Mouse (Mus musculus): Measurements from ENCODE around the gene Strn4.
A peak's percentile ranks its signal among the peaks of the same experiment; 100 is the strongest.

Strn4 gene

DNA sequence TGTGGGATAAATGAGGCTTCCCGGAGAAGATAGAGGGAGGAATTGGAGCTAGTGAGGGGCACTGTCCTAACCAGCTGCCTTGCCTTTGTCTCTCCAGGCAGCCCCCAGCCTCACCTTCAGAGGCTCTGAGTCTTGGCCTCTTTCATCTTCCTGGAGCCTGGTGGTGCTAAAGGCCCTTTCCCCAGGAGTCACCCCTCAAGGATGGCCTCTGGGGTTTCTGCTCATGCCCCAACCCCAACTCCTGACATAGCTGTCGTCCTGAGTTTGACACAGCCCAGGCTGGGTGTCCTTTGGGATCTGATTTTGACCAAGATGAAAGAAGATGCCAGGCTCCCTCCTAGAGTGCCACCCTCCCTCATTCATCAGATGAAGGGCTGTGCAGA is 24.4 kb downstream of the Strn4 start:
- no peak for ATAC-seq (ENCODE audit: insufficient number of reproducible peaks, low FRiP score, low TSS enrichment)

GRCm38 (mm10) chr7:16841078-16841477 is 25.4 kb downstream of the Strn4 start:
- no peak for ATAC-seq (ENCODE audit: insufficient number of reproducible peaks, low FRiP score, low TSS enrichment)

DNA sequence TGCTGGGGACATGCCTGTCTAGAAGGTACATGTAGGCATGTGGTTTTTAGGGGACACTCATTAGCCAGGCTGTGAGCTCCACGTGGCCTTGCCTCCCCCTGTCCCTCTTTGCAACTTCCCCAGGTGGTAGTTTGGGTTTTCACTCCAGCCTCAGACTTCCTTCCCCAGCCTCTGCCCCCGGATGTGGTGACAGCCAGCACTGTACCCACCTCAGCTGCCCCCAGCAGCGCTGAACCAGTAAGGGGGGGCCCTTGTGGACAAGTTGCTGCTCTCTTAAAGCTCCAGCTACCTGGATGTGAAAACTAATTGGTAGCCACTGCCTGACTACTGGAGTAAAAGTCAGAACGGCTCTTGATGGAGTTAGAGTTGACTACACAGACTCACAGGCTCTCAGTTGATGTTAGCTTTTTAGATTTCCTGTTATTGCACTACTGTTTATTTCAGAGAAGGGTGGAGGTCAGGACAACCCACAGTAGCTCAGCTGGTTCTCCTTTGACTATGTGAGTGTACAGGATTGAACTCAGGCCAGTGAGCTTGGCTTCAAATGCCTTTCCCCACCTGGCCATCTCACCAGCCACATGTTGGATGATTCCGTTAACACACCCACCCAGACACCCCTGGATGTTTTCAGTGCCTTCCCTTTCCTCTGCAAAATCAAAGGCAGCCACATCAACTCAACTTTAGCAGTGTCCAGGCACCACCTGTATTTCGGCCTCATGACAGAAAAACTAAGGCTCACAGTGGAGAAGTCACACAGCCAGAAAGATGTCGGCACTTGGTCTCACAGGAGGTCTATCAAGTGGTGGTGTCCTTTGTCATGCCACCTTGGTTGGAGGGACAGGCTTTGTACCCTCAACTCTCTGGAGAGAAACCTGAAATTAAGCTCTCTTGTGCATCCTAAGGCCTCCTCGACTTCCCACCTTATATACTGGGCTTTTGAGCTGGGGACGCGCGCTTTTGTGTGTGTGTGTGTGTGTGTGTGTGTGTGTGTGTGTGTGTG is 26.2 kb downstream of the Strn4 start:
- no peak for ATAC-seq (ENCODE audit: insufficient number of reproducible peaks, low FRiP score, low TSS enrichment)

- peak; percentile 69 for ATAC-seq (ENCODE audit: insufficient number of reproducible peaks, low FRiP score, low TSS enrichment)
Measured at GRCm38 (mm10) chr7:16842645-16843063, 27.0 kb downstream of the Strn4 start, which contains the start of gene Prkd2. TSS of gene Prkd2 (plus strand) at chr7:16842902.

DNA sequence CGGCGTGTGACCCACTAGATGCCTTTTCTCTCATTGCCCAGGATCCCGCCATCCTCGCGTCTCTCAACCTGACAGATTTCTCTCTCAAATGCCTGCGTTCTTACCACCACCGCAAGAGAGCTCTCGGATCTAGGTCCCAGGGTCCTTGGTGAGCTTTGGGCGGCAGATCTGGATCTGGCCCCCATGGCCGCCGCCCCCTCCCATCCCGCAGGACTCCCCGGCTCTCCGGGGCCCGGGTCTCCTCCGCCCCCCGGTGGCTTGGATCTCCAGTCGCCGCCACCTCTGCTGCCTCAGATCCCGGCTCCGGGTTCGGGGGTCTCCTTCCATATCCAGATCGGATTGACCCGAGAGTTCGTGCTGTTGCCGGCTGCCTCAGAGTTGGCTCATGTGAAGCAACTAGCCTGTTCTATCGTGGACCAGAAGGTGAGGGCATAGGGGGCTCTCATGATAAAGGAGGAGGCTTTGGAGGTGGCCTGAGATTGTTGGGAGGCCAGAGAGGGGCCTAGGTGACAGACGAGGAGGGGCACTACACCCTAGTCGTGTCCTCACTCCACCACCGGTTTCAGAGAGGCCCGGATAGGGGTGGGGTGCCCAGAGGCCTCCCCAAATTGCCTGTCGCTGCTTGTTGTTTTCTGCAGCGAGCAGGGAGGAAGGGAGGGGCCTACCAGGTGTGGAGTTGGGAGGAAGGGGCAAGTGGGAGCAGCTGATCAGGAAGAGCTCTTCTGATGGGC is 27.9 kb downstream of the Strn4 start:
- no peak for ATAC-seq (ENCODE audit: insufficient number of reproducible peaks, low FRiP score, low TSS enrichment)

DNA sequence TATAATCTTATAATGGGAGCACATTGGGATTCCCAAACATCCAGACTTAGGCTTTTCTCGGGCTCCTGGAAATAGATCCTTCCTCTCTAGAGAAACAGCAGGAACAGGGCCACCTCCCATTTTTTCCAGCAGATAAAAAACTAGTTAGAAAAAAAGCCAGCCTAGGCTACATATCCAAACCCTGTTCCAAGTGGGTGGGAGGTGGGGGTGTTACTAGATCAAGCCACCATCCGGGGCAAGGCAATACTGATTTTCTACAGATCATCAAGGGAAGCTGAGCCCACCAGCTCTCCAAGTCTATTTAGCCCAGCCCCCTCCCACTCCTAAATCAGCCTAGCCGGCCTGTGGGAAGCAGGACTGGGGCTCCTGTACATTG is 29.0 kb downstream of the Strn4 start:
- no peak for ATAC-seq (ENCODE audit: insufficient number of reproducible peaks, low FRiP score, low TSS enrichment)

DNA sequence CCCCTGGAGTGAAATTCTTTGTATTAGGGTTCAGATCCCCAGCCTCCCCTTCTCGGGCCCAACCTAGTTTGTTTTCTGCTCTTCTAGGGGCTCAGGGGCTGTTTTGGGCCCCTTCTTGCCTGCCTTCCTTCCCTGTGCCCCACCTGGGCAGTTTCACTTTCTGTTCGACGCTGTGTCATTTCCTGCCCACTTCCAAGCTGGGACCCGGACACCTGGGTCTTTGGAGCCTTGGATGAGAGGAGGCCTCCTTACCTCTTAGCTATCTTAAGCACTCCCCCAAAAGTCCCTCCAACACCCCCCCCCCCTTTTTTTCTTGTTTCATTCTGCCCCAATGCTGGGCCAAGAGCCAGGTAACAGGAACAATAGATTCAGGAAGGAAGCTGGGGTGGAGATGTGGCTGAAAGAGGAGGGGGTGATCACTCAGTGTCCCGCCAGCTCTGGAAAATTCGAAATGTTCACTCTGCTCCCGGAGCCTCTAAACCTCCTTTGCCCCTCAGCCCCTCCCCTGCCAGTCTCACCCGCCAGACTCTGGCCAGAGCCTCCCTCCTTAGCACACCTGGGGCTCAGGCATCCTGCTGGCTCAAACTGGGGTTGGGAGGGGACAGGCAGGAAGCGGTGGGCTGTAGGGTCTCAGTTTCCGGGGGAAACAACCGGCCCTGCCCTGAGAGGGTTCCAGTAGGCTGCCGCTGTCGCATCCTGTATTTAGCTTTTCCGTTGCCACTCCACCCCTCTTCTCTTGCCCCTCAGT is 29.6 kb downstream of the Strn4 start:
- ATAC-seq (ENCODE audit: insufficient number of reproducible peaks, low FRiP score, low TSS enrichment) = no peak

DNA sequence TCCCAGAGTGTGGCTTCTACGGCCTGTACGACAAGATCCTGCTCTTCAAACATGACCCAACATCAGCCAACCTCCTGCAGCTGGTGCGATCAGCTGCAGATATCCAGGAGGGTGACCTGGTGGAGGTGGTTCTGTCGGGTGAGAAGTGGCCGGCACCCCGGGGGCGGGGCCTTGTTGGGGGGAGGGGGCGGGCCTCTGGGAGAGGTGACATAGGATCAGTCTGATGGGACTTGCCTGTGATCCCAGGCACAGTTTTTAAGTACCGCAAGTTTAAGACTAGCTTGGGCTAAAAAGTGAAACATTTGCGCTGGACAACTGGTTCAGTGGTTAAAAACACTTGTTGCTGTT is 30.1 kb downstream of the Strn4 start:
- no peak for ATAC-seq (ENCODE audit: insufficient number of reproducible peaks, low FRiP score, low TSS enrichment)

DNA sequence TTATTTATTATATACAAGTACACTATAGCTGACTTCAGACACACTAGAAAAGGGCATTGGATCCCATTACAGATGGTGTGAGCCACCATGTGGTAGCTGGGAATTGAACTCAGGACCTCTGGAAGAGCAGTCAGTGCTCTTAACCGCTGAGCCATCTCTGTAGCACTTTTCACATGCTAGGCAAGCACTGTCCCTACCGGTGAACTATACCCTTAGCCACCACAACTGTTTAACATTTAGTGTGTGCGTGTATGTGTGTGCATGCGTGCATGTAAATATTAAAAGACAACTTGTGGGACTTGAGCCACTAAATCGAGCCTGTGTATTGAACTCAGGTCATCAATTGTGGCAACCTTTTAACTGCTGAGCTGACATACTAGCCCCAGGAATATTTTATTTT is 31.1 kb downstream of the Strn4 start:
- ATAC-seq (ENCODE audit: insufficient number of reproducible peaks, low FRiP score, low TSS enrichment) = no peak

DNA sequence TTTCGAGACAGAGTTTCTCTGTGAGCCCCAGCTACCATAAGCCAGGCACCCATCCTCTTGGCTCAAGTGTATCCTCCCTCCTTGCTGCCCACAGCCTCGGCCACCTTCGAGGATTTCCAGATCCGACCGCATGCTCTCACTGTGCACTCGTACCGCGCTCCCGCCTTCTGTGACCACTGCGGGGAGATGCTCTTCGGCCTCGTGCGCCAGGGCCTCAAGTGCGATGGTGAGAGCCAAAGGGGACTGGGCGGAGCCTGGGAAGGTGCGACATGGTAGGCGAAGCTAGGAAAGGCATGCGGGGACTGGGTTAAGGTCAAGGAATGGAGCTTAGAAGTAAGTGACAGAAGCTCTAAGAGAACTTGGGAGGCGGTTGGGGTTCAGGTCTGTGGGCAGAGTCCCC is 31.8 kb downstream of the Strn4 start:
- ATAC-seq (ENCODE audit: insufficient number of reproducible peaks, low FRiP score, low TSS enrichment) = no peak

DNA sequence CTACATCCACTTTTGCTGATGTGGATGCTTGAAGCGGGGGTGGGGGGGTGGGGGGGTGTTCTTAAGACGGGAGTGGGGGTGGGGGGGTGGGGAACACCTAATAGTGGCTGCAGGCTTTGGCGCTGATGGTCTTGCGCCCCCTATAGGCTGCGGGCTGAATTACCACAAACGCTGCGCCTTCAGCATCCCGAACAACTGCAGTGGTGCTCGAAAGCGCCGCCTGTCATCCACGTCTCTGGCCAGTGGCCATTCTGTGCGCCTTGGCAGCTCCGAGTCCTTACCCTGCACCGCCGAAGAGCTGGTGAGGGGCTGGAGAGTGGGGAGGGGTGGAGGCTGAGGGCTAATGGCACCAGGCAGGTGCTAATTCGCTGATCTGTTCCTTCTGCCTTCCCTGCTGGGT is 32.9 kb downstream of the Strn4 start:
- ATAC-seq (ENCODE audit: insufficient number of reproducible peaks, low FRiP score, low TSS enrichment) = peak; percentile 55; the same call in 1 of the 2 replicates

DNA sequence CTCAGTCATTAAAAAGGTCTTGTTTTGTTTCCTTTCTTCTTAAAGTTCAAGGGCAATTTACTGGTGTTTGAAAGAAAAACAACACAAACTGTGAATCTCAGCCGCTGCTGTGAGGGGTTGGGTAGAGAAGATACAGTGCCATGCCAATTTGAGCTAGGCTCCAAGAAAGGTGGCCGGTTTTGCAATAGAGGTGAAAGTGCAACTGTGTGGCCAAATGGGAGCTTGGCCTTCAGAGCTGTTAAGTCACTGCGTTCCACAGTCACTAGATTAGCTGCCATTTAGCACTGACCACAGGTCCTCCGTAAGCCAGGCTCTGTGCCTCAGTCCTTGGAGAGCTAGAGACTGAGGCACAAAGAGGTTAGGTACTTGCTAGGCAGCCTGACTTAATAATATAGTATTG is 35.9 kb downstream of the Strn4 start:
- no peak for ATAC-seq (ENCODE audit: insufficient number of reproducible peaks, low FRiP score, low TSS enrichment)

GRCm38 (mm10) chr7:16853302-16853831 is 37.7 kb downstream of the Strn4 start:
- no peak for ATAC-seq (ENCODE audit: insufficient number of reproducible peaks, low FRiP score, low TSS enrichment)

DNA sequence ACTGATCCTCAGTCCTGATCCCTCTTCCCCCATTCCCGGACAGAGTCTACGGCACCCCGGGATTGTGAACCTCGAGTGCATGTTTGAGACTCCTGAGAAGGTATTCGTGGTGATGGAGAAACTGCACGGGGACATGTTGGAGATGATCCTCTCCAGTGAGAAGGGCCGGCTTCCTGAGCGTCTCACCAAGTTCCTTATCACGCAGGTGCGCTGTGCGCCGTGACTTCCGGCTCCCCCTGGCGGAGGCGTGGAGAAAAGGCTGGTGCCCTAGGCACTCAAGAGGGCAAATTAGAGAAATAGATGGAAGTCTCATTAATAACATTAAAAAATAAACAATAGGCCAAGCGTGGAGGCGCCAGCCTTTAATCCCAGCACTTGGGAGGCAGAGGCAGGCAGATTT is 42.6 kb downstream of the Strn4 start:
- no peak; the same call in 1 of the 2 replicates for ATAC-seq (ENCODE audit: insufficient number of reproducible peaks, low FRiP score, low TSS enrichment)

DNA sequence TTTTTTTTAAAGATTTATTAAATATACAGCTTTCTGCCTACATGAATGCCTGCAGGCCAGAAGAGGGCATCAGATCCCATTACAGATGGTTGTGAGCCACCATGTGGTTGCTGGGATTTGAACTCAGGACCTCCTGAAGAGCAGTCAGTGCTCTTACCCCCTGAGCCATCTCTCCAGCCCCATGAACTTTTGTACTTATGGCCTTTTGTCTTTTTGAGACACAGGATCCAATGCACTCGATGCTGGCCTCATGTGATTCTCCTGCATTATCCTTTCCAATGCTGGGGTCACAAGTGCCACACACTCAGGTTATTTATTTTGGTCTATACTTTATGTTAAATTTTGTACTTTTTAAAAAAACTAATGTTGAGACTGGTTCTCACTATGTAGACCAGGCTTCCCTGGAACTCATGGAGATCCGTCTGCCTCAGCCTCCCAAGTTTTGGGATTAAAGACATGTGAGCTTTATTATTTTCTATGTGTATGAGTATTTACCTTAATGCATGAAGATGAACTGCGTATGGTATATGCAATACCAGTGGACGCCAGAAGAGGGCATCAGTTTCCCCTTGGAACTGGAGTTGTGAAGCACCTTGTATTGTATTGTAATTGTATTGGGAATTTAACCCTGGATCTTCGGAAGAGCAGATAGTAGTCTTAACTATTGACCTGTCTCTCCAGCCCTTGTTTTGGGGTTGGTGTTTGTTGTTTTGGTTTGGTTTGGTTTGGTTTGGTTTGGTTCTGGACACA is 44.4 kb downstream of the Strn4 start:
- no peak for ATAC-seq (ENCODE audit: insufficient number of reproducible peaks, low FRiP score, low TSS enrichment)

- ATAC-seq (ENCODE audit: insufficient number of reproducible peaks, low FRiP score, low TSS enrichment) = no peak
Measured at GRCm38 (mm10) chr7:16867488-16867887, 51.8 kb downstream of the Strn4 start.

DNA sequence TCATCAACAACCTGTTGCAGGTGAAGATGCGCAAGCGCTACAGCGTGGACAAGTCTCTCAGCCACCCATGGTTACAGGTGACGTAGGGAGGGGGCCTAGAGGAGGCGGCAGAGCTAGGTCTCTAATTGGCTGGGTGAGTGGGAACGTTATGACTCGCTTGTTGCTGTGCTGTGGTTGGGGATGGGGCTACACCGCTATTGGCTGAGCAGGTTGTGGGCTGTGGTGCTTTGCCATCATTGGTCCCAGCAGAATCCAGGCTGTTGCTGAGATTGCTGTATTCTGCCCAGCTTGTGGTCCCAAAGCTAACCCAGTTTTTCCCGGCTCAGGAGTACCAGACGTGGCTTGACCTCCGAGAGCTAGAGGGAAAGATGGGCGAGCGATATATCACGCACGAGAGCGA is 53.8 kb downstream of the Strn4 start:
- peak; percentile 99 for ATAC-seq (ENCODE audit: insufficient number of reproducible peaks, low FRiP score, low TSS enrichment)

- ATAC-seq (ENCODE audit: insufficient number of reproducible peaks, low FRiP score, low TSS enrichment) = no peak
Measured at GRCm38 (mm10) chr7:16871600-16871999, 55.9 kb downstream of the Strn4 start.

GRCm38 (mm10) chr7:16872478-16872877 is 56.8 kb downstream of the Strn4 start:
- no peak for ATAC-seq (ENCODE audit: insufficient number of reproducible peaks, low FRiP score, low TSS enrichment)

- no peak for ATAC-seq (ENCODE audit: insufficient number of reproducible peaks, low FRiP score, low TSS enrichment)
Measured at GRCm38 (mm10) chr7:16873392-16873791, 57.7 kb downstream of the Strn4 start.

All from cerebellum, adult (tissue).